Mouse (Mus musculus) C3H10T1/2 (cell line): ENCODE data around the gene Tcf7l1. TPM values are rescaled to one million over a fixed set of nuclear protein-coding genes. Genes with fewer than 3 reads are reported as not detected.

ENCODE experiments used
- polyA plus RNA-seq, 2 experiments: library from polyadenylated mRNA; unstranded; fragments of >200 nt; fragmentation: generic; extraction: Trizol; gene quantifications; one replicate each; pipeline ENCODE4 v1.2.1; 2012; ENCODE audit warnings: missing spikeins in 2 of 2

The Tcf7l1 gene
- 10 to 100 TPM; 12.7 to 80.4 TPM for polyA plus RNA-seq

DNA sequence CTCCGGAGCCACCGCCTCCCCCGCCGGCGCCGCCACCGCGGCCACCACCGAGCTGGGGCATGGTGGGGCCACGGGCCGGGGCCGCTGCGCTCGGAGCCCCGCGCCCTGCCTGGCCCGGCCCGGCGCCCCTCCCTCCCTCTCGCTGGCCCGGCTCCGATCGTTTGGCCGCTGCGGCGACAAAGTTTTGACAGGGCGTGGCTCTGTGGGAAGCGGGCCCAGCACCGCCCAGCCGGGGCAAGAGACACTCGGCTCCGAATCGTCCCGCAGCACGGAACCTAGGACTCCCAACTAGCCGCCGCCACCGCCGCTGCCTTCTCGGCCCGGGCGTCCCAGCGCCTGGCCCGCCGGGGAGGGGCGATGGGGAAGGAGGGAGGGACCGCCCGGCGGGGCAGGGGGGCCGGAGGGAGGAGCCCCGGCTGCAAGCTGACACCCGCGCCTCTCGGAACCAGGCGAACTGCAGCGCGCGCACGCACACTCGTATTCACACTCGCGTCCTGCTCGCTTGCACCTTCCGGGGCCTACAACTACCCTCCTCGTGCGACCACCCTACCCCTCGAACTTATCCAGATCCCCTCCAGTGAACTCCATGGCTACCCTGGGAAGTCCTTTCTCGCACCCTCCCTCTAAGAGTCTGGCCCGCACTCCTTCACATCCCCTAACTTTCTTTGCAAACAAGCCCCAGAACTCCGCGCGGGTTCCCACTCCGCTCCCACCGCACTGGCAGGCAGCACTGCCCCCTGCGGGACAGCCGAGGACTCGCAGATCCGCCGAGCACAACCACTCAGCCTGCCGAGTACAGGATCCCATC is at the start of gene Tcf7l1:
Gene Tcf7l1 (minus strand): TSS at position 363 of the 808 bp plus-strand sequence.

DNA sequence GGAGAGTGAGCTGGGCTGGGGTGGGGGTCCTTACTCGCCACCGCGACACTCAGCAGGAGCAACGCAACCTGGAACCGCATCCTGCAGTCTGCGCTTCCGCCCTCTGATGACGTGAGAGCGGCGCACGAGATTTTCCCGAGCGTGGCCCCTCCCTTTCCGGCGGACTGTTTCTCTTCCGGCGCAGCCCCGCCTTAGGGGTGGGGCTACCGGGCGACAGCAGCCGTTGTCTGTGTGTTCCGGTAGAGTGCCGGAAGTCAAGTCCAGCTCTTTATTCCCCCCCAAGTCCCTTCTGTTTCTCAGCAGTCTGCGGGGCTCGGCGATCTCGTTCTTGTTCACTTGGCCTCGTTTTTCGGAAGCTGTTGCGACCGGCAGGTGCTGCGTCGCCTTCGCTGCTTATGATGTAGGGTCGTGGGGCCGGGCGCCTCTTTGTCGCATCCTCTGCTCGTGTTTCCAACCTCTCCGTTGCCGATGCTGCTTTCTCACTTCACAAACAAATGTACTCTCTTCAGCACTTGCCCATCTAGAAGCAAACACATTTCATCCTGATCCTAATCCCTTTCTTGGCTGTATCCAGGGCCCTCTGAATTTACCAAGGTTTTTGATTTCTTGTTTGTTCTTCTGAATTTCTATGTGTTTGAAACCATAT is 172.3 kb downstream of the Tcf7l1 start, which contains the start of gene Tgoln1:
Gene Tgoln1 (minus strand): TSS at position 358 of the 646 bp plus-strand sequence.

DNA sequence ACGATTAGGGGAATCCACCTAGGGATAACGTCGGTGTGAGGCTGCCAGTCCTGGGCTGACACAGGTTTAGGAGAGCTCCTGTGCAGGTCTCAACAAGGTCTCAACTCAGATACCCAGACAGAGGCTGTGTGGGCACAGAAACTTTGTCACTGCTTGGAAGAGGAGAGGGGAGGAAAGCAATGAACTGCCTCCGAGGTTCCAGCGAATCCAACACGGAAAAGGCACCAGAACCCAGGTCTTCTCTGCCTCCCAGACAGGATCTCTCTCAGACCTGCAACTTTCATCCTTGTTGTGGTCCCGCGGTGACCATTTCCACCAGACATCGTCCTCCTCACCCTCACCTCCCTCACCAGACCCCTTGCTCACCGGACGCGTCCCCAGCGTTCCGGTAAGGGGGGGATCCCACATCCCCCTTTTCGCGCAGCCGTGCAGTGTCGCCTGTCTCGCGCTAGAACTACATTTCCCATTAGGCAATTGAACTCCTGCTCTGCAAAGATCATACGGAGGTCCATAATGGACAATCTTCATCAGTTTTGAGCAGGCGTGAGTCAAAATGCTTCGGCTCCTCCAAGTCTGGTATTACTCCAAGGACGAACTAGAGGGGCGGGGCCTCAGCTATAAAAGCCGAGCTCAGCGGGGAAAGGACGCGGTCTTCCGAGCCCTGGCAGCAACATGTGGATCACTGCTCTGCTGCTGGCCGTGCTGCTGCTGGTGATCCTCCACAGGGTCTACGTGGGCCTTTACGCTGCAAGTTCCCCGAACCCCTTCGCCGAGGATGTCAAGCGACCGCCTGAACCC is 190.9 kb downstream of the Tcf7l1 start, which contains the start of the genes Elmod3 and Retsat:
Gene Elmod3 (minus strand): TSS at position 458 of the 798 bp plus-strand sequence.
Gene Retsat (plus strand): TSS at position 520 of the 798 bp plus-strand sequence.

Other genes starting within 250 kb of the Tcf7l1 start
- gene Capg, start 244.9 kb downstream of the Tcf7l1 start, polyA plus RNA-seq: 100 to 1,000 TPM; 347 to 619 TPM
- 10 to 100 TPM in 1 of 2 experiments, 1 to 10 TPM in 1; 4.2 to 12.6 TPM for gene Elmod3, start 190.8 kb downstream of the Tcf7l1 start, polyA plus RNA-seq
- gene Retsat, start 190.8 kb downstream of the Tcf7l1 start, polyA plus RNA-seq: 10 to 100 TPM; 19.5 to 38.2 TPM
- gene Tgoln1, start 172.3 kb downstream of the Tcf7l1 start, polyA plus RNA-seq: 1 to 10 TPM; 1.6 to 9.8 TPM
- gene Kcmf1, start 110.7 kb upstream of the Tcf7l1 start, polyA plus RNA-seq: 10 to 100 TPM; 11.1 to 35.7 TPM
- 1,000 to 10,000 TPM; 1,641 to 2,322 TPM for gene Tmsb10, start 169.5 kb upstream of the Tcf7l1 start, polyA plus RNA-seq